Mouse (Mus musculus) heart, adult 2 months (tissue): ENCODE results near the gene Trim41. TPM values are rescaled to one million over a fixed set of nuclear protein-coding genes. Genes with fewer than 3 reads are reported as not detected.
"Not testable (repeated sequence)": the region's sequence is repeated elsewhere in the genome, so short reads cannot be mapped to it uniquely, and the experiment has no call there.

Source experiments
- DNase-seq, 2 experiments: peaks; one replicate each; pipeline ENCODE4 v3.0.0; 2021
- H3K27ac ChIP-seq: fragments of 200-600 bp; 2 replicates; pipeline ENCODE4 v1.8.1; 2022
- H3K27me3 ChIP-seq: fragments of 200-500 bp; 2 replicates; pipeline ENCODE4 v1.6.1; 2012; ENCODE audit warnings: mild to moderate bottlenecking, low read length, inconsistent platforms, mixed read lengths; ENCODE audit not compliant: control insufficient read depth, insufficient read depth
- H3K36me3 ChIP-seq: fragments of 200-500 bp; 2 replicates; pipeline ENCODE4 v1.6.1; 2012; ENCODE audit warnings: low read length, inconsistent platforms; ENCODE audit not compliant: control insufficient read depth, insufficient read depth
- H3K4me1 ChIP-seq: fragments of 200-500 bp; 2 replicates; pipeline ENCODE4 v1.6.1; 2011; ENCODE audit warnings: low read length; ENCODE audit not compliant: control insufficient read depth, insufficient read depth
- H3K4me3 ChIP-seq: fragments of 200-600 bp; 2 replicates; pipeline ENCODE4 v1.8.1; 2022
- H3K79me2 ChIP-seq: fragments of 200-500 bp; replicated peaks from 2 replicates; pipeline ENCODE4 v1.6.1; 2012; ENCODE audit warnings: mild to moderate bottlenecking, inconsistent platforms, low read length, moderate library complexity, mixed read lengths; ENCODE audit not compliant: control insufficient read depth, insufficient read depth
- H3K9ac ChIP-seq: fragments of 200-500 bp; 2 replicates; pipeline ENCODE4 v1.6.1; 2012; ENCODE audit warnings: low read depth, mild to moderate bottlenecking, control low read depth, inconsistent platforms, low read length, mixed read lengths
- CTCF ChIP-seq: fragments of 200-600 bp; IDR thresholded peaks from 2 replicates; pipeline ENCODE4 v1.8.1; 2022; ENCODE audit warnings: antibody characterized with exemption, mild to moderate bottlenecking, moderate library complexity
- EP300 ChIP-seq: fragments of 200-500 bp; IDR thresholded peaks from 2 replicates; pipeline ENCODE4 v1.6.1; 2011; ENCODE audit warnings: low read depth, low read length, control low read depth; ENCODE audit not compliant: insufficient read depth
- POLR2A ChIP-seq: fragments of 200-500 bp; IDR thresholded peaks from 2 replicates; pipeline ENCODE4 v1.6.1; 2011; ENCODE audit warnings: mild to moderate bottlenecking, low read depth, low read length, control low read depth; ENCODE audit not compliant: insufficient read depth
- WGBS: fragments of 180-500 bp; shearing (Covaris S2); methylation state at CpG from one replicate; pipeline ENCODE4 v1.1.7; 2018; 5-methylcytosine and 5-hydroxymethylcytosine counted together
- intact Hi-C: fragments of 180-260 bp; cut with DNase I; formaldehyde crosslinking; loops from one replicate; pipeline ENCODE4 v1.15.1; 2025
- polyA plus RNA-seq: library from polyadenylated mRNA; depleted of rRNA; stranded (reverse); fragments of >200 nt; gene quantifications from 2 replicates; pipeline ENCODE4 v1.2.3, GENCODE M21; 2012
- total RNA-seq, 2 experiments: library from RNA; stranded (reverse); gene quantifications; 2 replicates each; pipeline ENCODE4 v1.2.3; 2021

Trim41 gene
- total and polyA plus RNA-seq, 3 experiments, result 19.1 to 19.9 (median 19.8) TPM

DNA sequence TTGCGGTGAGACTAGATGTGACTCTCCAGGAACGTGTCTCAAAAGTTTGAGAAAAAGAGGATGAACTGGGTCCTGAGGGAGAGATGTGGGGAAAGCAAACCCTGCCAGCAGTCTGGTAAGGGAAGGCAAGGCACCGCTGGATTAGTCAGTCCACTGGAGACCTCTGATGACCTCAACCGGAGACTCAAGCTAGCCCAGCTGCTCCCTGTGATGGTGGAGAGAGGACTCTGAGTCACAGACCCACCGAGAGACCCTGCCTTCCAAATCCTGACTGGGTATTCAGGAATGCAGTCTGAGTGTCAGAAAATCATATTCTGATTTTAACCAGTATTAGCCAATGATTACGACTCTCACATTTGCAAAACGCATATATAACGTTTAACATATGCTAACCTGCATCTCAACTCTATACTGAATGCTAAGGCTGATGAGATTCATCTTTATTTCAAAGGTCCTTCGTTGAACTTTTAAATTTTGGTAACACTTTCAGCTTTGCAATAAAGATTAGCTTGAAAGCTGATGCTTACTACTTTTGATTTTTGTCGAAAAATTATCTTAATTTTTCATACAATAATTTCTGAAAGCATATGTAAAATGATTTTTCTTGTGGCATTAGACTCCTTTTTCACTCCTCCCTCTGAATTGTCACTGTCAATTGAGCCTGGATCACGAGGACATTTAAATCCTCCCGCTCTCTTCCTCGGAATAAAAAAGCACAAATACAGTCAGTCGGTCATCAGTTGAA is 5.8 kb upstream of the Trim41 start:
- no peak for DNase-seq
- no peak overlapping the region for H3K9ac ChIP-seq
- TF ChIP-seq CTCF (no peak), POLR2A (no peak), EP300 (no peak)
- no peak overlapping the region for H3K27ac ChIP-seq
- peak overlapping the region; percentile 56 for H3K4me3 ChIP-seq
- H3K4me1 ChIP-seq, result peaks cover 1% of the 10 kb centered on the region
- H3K79me2 ChIP-seq, result no peaks in the 10 kb centered on the region
- 49% methylated on average over 14 of the region's 14 CpGs for WGBS
- no peaks in the 10 kb centered on the region for H3K36me3 ChIP-seq
- intact Hi-C loops, result no loop called here
- no peaks in the 10 kb centered on the region for H3K27me3 ChIP-seq

DNA sequence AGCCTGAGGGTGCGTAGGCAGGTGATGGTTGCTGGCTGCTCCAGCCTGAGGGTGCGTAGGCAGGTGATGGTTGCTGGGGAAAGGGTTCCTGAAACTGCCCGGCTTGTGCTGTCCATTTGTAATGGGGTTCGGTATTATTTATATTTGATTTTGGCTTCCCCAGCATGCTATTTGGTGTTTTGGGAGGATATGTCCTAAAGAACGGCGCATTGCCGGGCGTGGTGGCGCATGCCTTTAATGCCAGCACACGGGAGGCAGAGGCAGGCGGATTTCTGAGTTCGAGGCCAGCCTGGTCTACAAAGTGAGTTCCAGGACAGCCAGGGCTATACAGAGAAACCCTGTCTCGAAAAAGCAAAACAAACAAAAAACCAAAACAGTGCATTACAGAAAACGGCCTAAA is 4.1 kb upstream of the Trim41 start:
- DNase-seq, H3K9ac ChIP-seq, H3K79me2 ChIP-seq, intact Hi-C loops, H3K4me3 ChIP-seq, H3K27ac ChIP-seq, H3K36me3 ChIP-seq, H3K4me1 ChIP-seq, H3K27me3 ChIP-seq: not testable (repeated sequence)
- 90% methylated on average over 14 of the region's 14 CpGs for WGBS

DNA sequence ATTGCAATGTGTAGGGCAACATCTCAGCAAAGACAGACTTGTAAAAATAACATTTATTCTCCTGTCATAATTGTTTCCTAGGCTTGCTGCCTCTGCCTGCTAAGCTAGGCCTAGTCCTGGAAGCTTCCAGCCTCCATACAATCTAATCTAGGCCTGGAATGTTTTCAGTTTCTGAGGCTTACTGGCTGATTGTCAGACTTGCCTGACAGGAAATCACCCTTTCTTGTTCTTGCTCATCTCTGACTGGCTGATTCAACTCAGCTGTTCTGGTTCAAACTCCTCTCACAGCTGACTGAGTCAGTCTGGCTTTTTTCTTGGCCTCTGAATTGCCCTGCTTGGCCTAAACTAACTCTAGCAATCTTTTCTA is 3.1 kb upstream of the Trim41 start:
- Histone ChIP-seq H3K9ac (no peak overlapping the region), H3K4me1 (peaks cover 5% of the 10 kb centered on the region), H3K79me2 (no peaks in the 10 kb centered on the region), H3K4me3 (no peak overlapping the region), H3K27me3 (no peaks in the 10 kb centered on the region), H3K27ac (no peak overlapping the region), H3K36me3 (peaks cover 1% of the 10 kb centered on the region; the same call in 1 of the 2 replicates)
- intact Hi-C loops, result no loop called here
- DNase-seq, result no peak
- TF ChIP-seq CTCF (no peak), EP300 (no peak), POLR2A (no peak)

DNA sequence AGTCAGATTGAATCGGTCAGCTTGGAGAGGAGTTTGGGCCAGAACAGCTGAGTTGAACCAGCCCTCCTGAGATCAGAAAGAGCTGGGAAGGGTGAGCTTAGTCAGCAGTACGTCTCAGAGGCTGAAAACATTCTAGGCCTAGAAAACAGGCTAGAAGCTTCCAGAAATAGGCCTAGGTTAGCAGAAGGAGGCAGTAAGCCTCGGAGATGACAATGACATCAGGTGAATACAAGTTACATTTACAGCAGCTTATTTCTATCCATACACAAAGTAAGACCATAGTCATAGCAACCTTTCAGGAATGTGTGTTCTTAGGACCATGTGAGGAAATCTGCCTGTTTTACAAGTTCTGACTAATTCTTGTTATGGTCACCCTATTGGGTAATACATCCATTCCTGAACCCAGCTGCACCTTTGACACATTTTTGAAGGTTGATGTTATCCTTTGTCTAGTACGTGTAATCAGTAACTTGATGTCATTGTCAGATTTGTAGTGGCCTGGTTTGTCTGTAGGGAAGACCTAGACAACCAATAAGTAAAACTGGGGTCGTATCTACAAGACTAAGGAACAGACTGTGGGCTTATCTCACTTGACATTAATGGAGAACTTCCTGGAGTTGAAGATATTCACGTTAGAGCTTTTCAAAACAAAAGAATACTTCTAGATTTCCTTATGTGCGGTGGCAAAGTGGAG is 2.6 kb upstream of the Trim41 start:
- H3K36me3 ChIP-seq, result peaks cover 4% of the 10 kb centered on the region; the same call in 1 of the 2 replicates
- no peak overlapping the region for H3K9ac ChIP-seq
- H3K27ac ChIP-seq, result no peak overlapping the region
- H3K79me2 ChIP-seq, result no peaks in the 10 kb centered on the region
- DNase-seq, result no peak
- TF ChIP-seq POLR2A (no peak), EP300 (no peak), CTCF (no peak)
- no peaks in the 10 kb centered on the region for H3K27me3 ChIP-seq
- H3K4me1 ChIP-seq, result peaks cover 5% of the 10 kb centered on the region
- 62% methylated on average over 7 of the region's 7 CpGs for whole genome bisulfite sequencing
- no peak overlapping the region for H3K4me3 ChIP-seq
- intact Hi-C loops, result loop anchor here (2.0 to 5.0 kb wide), 3 partner anchors 15 to 433 kb away; partner anchors contain the start of gene Zfp62

DNA sequence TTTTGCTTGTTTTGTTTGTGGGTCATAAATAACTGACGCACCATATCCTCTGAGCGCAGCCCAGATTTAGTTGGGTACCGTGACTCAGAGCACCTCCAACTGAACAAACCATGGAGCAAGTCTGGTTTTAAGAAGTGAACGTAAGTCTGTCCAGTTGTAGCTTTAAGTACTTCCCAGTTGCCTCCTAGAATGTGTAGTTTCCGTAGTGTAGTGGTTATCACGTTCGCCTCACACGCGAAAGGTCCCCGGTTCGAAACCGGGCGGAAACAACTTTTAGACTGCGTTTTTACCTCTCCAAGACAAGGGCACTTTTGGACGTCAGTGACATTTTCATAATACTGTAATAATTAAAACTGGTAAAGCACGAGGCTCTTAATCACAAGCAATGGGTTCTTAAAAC is 1.2 kb upstream of the Trim41 start:
- TF ChIP-seq CTCF (no peak), EP300 (peak; percentile 95), POLR2A (peak; percentile 67; the same call in 1 of the 2 replicates)
- peak overlapping the region; percentile 100 for H3K27ac ChIP-seq
- peak overlapping the region; percentile 97 for H3K4me3 ChIP-seq
- peak; percentile 84 to 88 for DNase-seq
- H3K36me3 ChIP-seq, result peaks cover 4% of the 10 kb centered on the region; the same call in 1 of the 2 replicates
- H3K27me3 ChIP-seq, result no peaks in the 10 kb centered on the region
- peaks cover 5% of the 10 kb centered on the region for H3K4me1 ChIP-seq
- no peaks in the 10 kb centered on the region for H3K79me2 ChIP-seq
- H3K9ac ChIP-seq, result peak overlapping the region; percentile 16
- intact Hi-C loops, result loop anchor here (2.0 to 5.0 kb wide), 3 partner anchors 16 to 434 kb away; partner anchors contain the start of gene Zfp62
- WGBS, result under 1% methylated on average over 16 of the region's 16 CpGs

DNA sequence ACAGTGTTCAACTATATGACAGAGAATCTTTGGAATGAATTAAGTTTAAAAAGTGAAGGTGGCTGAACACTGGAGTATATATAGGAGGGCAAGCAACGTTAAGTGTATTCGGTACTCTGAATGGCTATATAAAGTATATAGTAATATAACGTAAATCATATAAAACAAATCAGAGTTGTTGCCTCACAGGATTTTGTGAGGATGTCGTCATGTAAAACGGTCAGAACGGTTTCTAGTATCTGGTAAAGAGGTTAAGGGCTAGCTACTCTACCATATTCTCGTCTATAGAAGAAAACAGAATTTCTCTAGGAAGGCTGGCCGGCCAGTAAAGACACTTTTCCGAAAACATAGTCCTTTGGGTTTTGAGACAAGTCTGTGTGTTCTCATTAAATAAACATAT is 641 bp upstream of the Trim41 start:
- peak overlapping the region; percentile 100 for H3K27ac ChIP-seq
- no peak for DNase-seq
- WGBS, result 2% methylated on average over 9 of the region's 9 CpGs

More for the DNA sequence above, 641 bp upstream of the Trim41 start:
- H3K79me2 ChIP-seq, result no peaks in the 10 kb centered on the region
- H3K4me1 ChIP-seq, result peaks cover 5% of the 10 kb centered on the region
- TF ChIP-seq EP300, result no peak
- no peak for TF ChIP-seq CTCF
- TF ChIP-seq POLR2A, result no peak
- H3K4me3 ChIP-seq, result peak overlapping the region; percentile 97
- intact Hi-C loops, result loop anchor here (1.0 to 5.0 kb wide), 4 partner anchors 17 to 435 kb away; partner anchors contain the start of gene Zfp62
- H3K9ac ChIP-seq, result peak overlapping the region; percentile 72
- peaks cover 4% of the 10 kb centered on the region; the same call in 1 of the 2 replicates for H3K36me3 ChIP-seq
- H3K27me3 ChIP-seq, result no peaks in the 10 kb centered on the region
